Mouse (Mus musculus): ENCODE results near the gene Aplnr.

DNA sequence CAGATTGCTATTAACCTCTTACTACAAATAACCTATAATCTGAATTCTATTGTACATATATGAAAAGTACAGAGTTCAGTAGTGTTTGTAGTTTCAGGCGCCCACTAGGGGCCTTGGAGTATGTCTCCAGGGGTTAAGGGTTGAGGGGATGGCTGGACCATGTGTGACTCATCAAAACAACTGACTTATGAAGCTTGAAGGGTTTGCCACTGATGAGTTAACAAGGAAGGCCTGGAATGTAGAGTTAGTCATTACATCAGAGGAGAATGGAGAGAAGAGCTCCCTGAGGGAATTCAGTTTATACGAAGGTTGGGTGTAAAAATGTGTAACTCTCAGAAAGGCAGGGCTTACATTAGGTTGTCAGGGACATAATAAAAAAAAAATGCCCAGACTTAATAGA lies 38.0 kb upstream of the Aplnr start:
- no peak for TF ChIP-seq CTCF (IDR thresholded peaks at IDR 0.05; ENCODE audit: borderline replicate concordance, extremely low read depth, insufficient read depth, insufficient read length)
- no peak for TF ChIP-seq POLR2A (IDR thresholded peaks at IDR 0.05; ENCODE audit: borderline replicate concordance, extremely low read depth, insufficient read depth, insufficient read length, poor library complexity, severe bottlenecking)
